Mouse (Mus musculus): ENCODE measurements at regions not wholly inside any gene's neighbourhood (a gene's known extent, or its start where the extent isn't known, plus 50 kb on each side); places are given as distances from the start of the nearest gene placed in this dataset.

GRCm38 (mm10) chr11:71937108-71937507 lies 100.2 kb downstream of the Aipl1 start:
- no peak overlapping the region for H3K4me2 ChIP-seq (replicated peaks)
- WGBS = 43% methylated on average over 6 of the region's 6 CpGs
- ATAC-seq (ENCODE audit: low FRiP score) = no peak

GRCm38 (mm10) chr11:71929716-71930488 lies 107.4 kb downstream of the Aipl1 start:
- Histone ChIP-seq H3K9ac (no peak overlapping the region), H3K4me2 (replicated peaks) (no peak overlapping the region), H3K27me3 (ENCODE audit: control insufficient read depth, insufficient read depth, low read length) (no peaks in the 10 kb centered on the region), H3K27ac (no peak overlapping the region), H3K9me3 (ENCODE audit: control insufficient read depth, low read length) (no peaks in the 10 kb centered on the region), H3K36me3 (replicated peaks; ENCODE audit: control insufficient read depth, insufficient read depth) (no peaks in the 10 kb centered on the region), H3K4me3 (replicated peaks; ENCODE audit: low read length) (no peak overlapping the region), H3K4me1 (replicated peaks; ENCODE audit: control insufficient read depth, insufficient read depth, low read length) (no peaks in the 10 kb centered on the region)
- no peak for ATAC-seq (ENCODE audit: low FRiP score)
- 83% methylated on average over 7 of the region's 7 CpGs for WGBS
- no peak for DNase-seq (ENCODE audit: low spot score)

More at GRCm38 (mm10) chr11:71937108-71937507, 100.2 kb downstream of the Aipl1 start:
- Histone ChIP-seq H3K4me3 (replicated peaks; ENCODE audit: low read length) (no peak overlapping the region), H3K36me3 (replicated peaks; ENCODE audit: control insufficient read depth, insufficient read depth) (no peaks in the 10 kb centered on the region), H3K27ac (no peak overlapping the region), H3K4me1 (replicated peaks; ENCODE audit: control insufficient read depth, insufficient read depth, low read length) (no peaks in the 10 kb centered on the region), H3K9ac (no peak overlapping the region), H3K9me3 (ENCODE audit: control insufficient read depth, low read length) (no peaks in the 10 kb centered on the region), H3K27me3 (ENCODE audit: control insufficient read depth, insufficient read depth, low read length) (no peaks in the 10 kb centered on the region)
- no peak for DNase-seq (ENCODE audit: low spot score)

- H3K27ac ChIP-seq = no peak overlapping the region
- H3K4me1 ChIP-seq (replicated peaks; ENCODE audit: control insufficient read depth, insufficient read depth, low read length) = no peaks in the 10 kb centered on the region
- no peaks in the 10 kb centered on the region for H3K9me3 ChIP-seq (ENCODE audit: control insufficient read depth, low read length)
- H3K9ac ChIP-seq = no peak overlapping the region
- no peak overlapping the region for H3K4me3 ChIP-seq (replicated peaks; ENCODE audit: low read length)
- 58% methylated on average over 5 of the region's 5 CpGs for WGBS
- ATAC-seq (ENCODE audit: low FRiP score) = no peak
- no peak for DNase-seq (ENCODE audit: low spot score)
- H3K27me3 ChIP-seq (ENCODE audit: control insufficient read depth, insufficient read depth, low read length) = no peaks in the 10 kb centered on the region
- no peaks in the 10 kb centered on the region for H3K36me3 ChIP-seq (replicated peaks; ENCODE audit: control insufficient read depth, insufficient read depth)
- no peak overlapping the region for H3K4me2 ChIP-seq (replicated peaks)
Measured at GRCm38 (mm10) chr11:71914665-71915064, 122.6 kb downstream of the Aipl1 start.

- ATAC-seq (ENCODE audit: low FRiP score) (no peak), DNase-seq (ENCODE audit: low spot score) (no peak)
- no peak overlapping the region for H3K27ac ChIP-seq
- H3K4me2 ChIP-seq (replicated peaks) = no peak overlapping the region
- 94% methylated on average over 5 of the region's 5 CpGs for WGBS
- H3K36me3 ChIP-seq (replicated peaks; ENCODE audit: control insufficient read depth, insufficient read depth) = no peaks in the 10 kb centered on the region
- no peak overlapping the region for H3K9ac ChIP-seq
- H3K9me3 ChIP-seq (ENCODE audit: control insufficient read depth, low read length) = no peaks in the 10 kb centered on the region
- no peak overlapping the region for H3K4me3 ChIP-seq (replicated peaks; ENCODE audit: low read length)
- H3K27me3 ChIP-seq (ENCODE audit: control insufficient read depth, insufficient read depth, low read length) = no peaks in the 10 kb centered on the region
- H3K4me1 ChIP-seq (replicated peaks; ENCODE audit: control insufficient read depth, insufficient read depth, low read length) = no peaks in the 10 kb centered on the region
Measured at GRCm38 (mm10) chr11:71912626-71913025, 124.7 kb downstream of the Aipl1 start.

GRCm38 (mm10) chr11:71911284-71911683 lies 126.0 kb downstream of the Aipl1 start:
- DNase-seq (ENCODE audit: low spot score) (no peak), ATAC-seq (ENCODE audit: low FRiP score) (no peak)
- Histone ChIP-seq H3K4me2 (replicated peaks) (no peak overlapping the region), H3K9ac (no peak overlapping the region), H3K4me1 (replicated peaks; ENCODE audit: control insufficient read depth, insufficient read depth, low read length) (no peaks in the 10 kb centered on the region), H3K4me3 (replicated peaks; ENCODE audit: low read length) (no peak overlapping the region), H3K27ac (no peak overlapping the region), H3K27me3 (ENCODE audit: control insufficient read depth, insufficient read depth, low read length) (no peaks in the 10 kb centered on the region), H3K9me3 (ENCODE audit: control insufficient read depth, low read length) (no peaks in the 10 kb centered on the region), H3K36me3 (replicated peaks; ENCODE audit: control insufficient read depth, insufficient read depth) (no peaks in the 10 kb centered on the region)
- 87% methylated on average over 5 of the region's 5 CpGs for WGBS

- Histone ChIP-seq H3K4me3 (replicated peaks; ENCODE audit: low read length) (no peak overlapping the region), H3K9ac (no peak overlapping the region), H3K27ac (no peak overlapping the region), H3K9me3 (ENCODE audit: control insufficient read depth, low read length) (no peaks in the 10 kb centered on the region), H3K4me1 (replicated peaks; ENCODE audit: control insufficient read depth, insufficient read depth, low read length) (no peaks in the 10 kb centered on the region), H3K4me2 (replicated peaks) (no peak overlapping the region), H3K27me3 (ENCODE audit: control insufficient read depth, insufficient read depth, low read length) (no peaks in the 10 kb centered on the region), H3K36me3 (replicated peaks; ENCODE audit: control insufficient read depth, insufficient read depth) (no peaks in the 10 kb centered on the region)
- WGBS = 40% methylated on average over 7 of the region's 7 CpGs
- ATAC-seq (ENCODE audit: low FRiP score) (no peak), DNase-seq (ENCODE audit: low spot score) (no peak)
Measured at GRCm38 (mm10) chr11:71908616-71909015, 128.7 kb downstream of the Aipl1 start.

- Histone ChIP-seq H3K9ac (no peak overlapping the region), H3K27me3 (ENCODE audit: control insufficient read depth, insufficient read depth, low read length) (no peaks in the 10 kb centered on the region), H3K4me2 (replicated peaks) (no peak overlapping the region), H3K27ac (peak overlapping the region; percentile 20; the same call in 1 of the 2 replicates), H3K4me3 (replicated peaks; ENCODE audit: low read length) (no peak overlapping the region), H3K36me3 (replicated peaks; ENCODE audit: control insufficient read depth, insufficient read depth) (no peaks in the 10 kb centered on the region), H3K4me1 (replicated peaks; ENCODE audit: control insufficient read depth, insufficient read depth, low read length) (no peaks in the 10 kb centered on the region), H3K9me3 (ENCODE audit: control insufficient read depth, low read length) (no peaks in the 10 kb centered on the region)
- ATAC-seq (ENCODE audit: low FRiP score) (no peak), DNase-seq (ENCODE audit: low spot score) (no peak)
- 37% methylated on average over 2 of the region's 2 CpGs for WGBS
Measured at GRCm38 (mm10) chr11:71903020-71903410, 134.3 kb downstream of the Aipl1 start.

GRCm38 (mm10) chr11:71902304-71903019 lies 134.8 kb downstream of the Aipl1 start:
- Histone ChIP-seq H3K9me3 (ENCODE audit: control insufficient read depth, low read length) (no peaks in the 10 kb centered on the region), H3K4me3 (replicated peaks; ENCODE audit: low read length) (no peak overlapping the region), H3K9ac (no peak overlapping the region), H3K27ac (no peak overlapping the region), H3K4me1 (replicated peaks; ENCODE audit: control insufficient read depth, insufficient read depth, low read length) (no peaks in the 10 kb centered on the region), H3K27me3 (ENCODE audit: control insufficient read depth, insufficient read depth, low read length) (no peaks in the 10 kb centered on the region), H3K4me2 (replicated peaks) (no peak overlapping the region), H3K36me3 (replicated peaks; ENCODE audit: control insufficient read depth, insufficient read depth) (no peaks in the 10 kb centered on the region)
- DNase-seq (ENCODE audit: low spot score) (peak; percentile 42), ATAC-seq (ENCODE audit: low FRiP score) (no peak)
- 66% methylated on average over 10 of the region's 10 CpGs for WGBS

GRCm38 (mm10) chr11:71900816-71901215 lies 136.5 kb downstream of the Aipl1 start:
- no peak for DNase-seq (ENCODE audit: low spot score)
- Histone ChIP-seq H3K36me3 (replicated peaks; ENCODE audit: control insufficient read depth, insufficient read depth) (no peaks in the 10 kb centered on the region), H3K9me3 (ENCODE audit: control insufficient read depth, low read length) (no peaks in the 10 kb centered on the region), H3K4me1 (replicated peaks; ENCODE audit: control insufficient read depth, insufficient read depth, low read length) (no peaks in the 10 kb centered on the region), H3K9ac (no peak overlapping the region), H3K4me3 (replicated peaks; ENCODE audit: low read length) (no peak overlapping the region), H3K27ac (no peak overlapping the region), H3K27me3 (ENCODE audit: control insufficient read depth, insufficient read depth, low read length) (no peaks in the 10 kb centered on the region), H3K4me2 (replicated peaks) (no peak overlapping the region)
- no peak for ATAC-seq (ENCODE audit: low FRiP score)
